Mouse (Mus musculus) Patski (cell line): ENCODE data around the gene Tmem132d. TPM values are rescaled to one million over a fixed set of nuclear protein-coding genes. Genes with fewer than 3 reads are reported as not detected.

Experiments used
- ATAC-seq: fragments of 100-300 bp; one replicate; pipeline ENCODE4 v1.8.0; 2021
- CTCF ChIA-PET: fragments of 350-600 bp; sonication (Branson Sonifier 250); formaldehyde crosslinking; loops from one replicate; lab custom pipeline; 2022; ENCODE audit warnings: inconsistent platforms; lab: Charles Lee
- POLR2A ChIA-PET: fragments of 350-600 bp; sonication (Branson Sonifier 250); formaldehyde crosslinking; loops from one replicate; lab custom pipeline; 2022; ENCODE audit warnings: antibody characterized with exemption, inconsistent platforms; lab: Charles Lee
- DNase-seq: peaks from one replicate; pipeline ENCODE4 v3.0.0-alpha.2; 2011; ENCODE audit warnings: low read depth, low spot score
- H3K27me3 ChIP-seq: fragments of 371-371 bp; one replicate; pipeline ENCODE4 v1.5.1; 2021
- CTCF ChIP-seq: fragments of 100-300 bp; IDR thresholded peaks from one replicate; pipeline ENCODE4 v1.5.1; 2021
- in situ Hi-C: fragments of 300-500 bp; cut with MboI; formaldehyde crosslinking; loops from 3 replicates; pipeline ENCODE4 v1.11.1; 2018; ENCODE audit warnings: low pct_unique_long_range_greater_than_20kb, mixed read lengths
- polyA plus RNA-seq: library from polyadenylated mRNA; unstranded; gene quantifications from one replicate; pipeline ENCODE4 v1.2.3, GENCODE M21; 2021

The Tmem132d gene
- polyA plus RNA-seq, 1 experiment from 2014 or later: not detected

DNA sequence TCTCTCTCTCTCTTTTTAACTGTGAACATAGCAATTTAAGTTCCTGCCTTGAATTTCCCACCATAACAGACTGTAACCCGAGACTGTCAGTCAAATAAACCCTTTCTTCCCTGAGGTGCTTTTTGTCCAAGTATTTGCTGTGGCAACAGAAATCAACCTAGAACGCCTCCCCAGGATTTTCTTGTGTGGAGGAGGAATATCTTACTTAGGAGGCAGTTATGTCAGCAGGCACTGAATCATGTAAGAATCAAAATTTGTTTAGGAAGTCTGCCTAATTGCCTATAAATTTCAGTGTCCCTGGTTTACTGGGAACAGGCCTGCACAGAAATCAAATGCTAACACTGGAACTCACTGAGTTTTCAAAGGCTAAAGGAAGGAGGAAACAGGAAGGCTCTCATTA is 522.5 kb downstream of the Tmem132d start:
- TF ChIP-seq CTCF: no peak
- no peaks in the 10 kb centered on the region for H3K27me3 ChIP-seq
- in situ Hi-C loops: no loop called here
- DNase-seq (no peak), ATAC-seq (no peak)
- POLR2A ChIA-PET: no interaction called here
- CTCF ChIA-PET: no interaction called here

DNA sequence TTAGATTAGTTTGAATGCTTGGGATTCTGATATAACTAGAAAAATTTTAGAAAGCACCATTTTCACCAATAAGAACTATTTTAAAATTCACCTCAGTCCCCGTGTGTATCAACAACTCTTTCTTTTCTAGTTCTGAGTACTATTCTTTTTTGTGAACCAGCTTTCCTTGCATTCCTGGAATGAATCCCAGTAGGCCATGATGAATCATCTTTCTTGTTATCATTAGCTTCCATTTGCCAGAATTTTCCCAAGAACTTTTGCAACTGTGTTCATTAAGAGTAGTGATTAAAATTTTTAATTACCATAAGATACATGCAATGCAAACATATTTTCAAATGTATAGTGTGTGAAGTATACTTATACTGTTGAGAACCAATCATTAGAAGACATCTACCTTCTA is 537.7 kb downstream of the Tmem132d start:
- POLR2A ChIA-PET: no interaction called here
- CTCF ChIA-PET: no interaction called here
- ATAC-seq: no peak

DNA sequence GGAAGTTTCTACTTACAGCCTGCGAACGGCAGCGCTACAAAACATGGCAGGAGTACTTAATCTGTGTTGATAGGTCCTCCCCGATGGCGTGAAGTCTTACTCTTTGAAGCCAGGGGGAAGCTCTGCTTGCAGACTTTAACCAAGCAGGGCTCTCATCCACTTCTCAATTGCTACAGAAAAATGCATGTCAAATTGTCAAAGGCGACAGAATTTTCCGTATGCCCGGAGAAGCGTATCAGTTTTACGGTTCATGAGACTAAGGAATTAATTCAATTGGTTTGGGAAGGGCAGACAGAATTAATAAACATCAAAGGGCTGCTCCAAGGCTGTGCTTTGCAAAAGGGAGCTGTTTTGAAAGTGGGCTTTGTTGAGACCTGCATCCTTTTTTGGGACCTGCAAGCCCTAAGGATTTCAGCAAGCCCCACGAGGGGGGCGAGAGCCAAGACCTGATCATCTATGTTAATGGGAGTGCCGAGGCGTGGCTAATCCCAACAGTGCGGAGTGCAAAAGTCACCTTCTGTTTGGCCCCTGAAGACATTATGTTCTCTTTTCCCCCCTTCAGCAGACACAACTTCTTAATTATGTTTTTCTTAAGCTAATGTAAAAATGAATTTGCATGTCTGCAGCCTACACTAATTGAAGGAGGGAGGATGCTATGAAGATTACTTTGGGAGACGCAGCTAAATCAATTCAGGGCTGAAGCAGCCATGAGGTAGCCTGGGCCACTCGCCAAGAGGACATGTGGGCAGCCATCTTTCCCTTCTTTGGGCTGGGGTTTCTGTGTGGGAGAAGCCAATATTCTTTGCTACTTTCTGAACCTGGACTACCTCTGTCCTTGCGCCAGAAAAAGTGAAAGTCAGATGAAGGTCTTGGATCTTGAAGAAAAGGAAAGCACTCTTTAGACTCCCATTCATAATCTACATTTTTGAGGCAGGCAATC is 547.0 kb downstream of the Tmem132d start:
- in situ Hi-C loops: no loop called here
- CTCF ChIA-PET: no interaction called here
- POLR2A ChIA-PET: no interaction called here
- no peak for TF ChIP-seq CTCF
- no peak for DNase-seq
- no peaks in the 10 kb centered on the region for H3K27me3 ChIP-seq
- no peak for ATAC-seq

More for the DNA sequence above, 537.7 kb downstream of the Tmem132d start:
- TF ChIP-seq CTCF: no peak
- in situ Hi-C loops: no loop called here
- DNase-seq: no peak
- H3K27me3 ChIP-seq: no peaks in the 10 kb centered on the region

DNA sequence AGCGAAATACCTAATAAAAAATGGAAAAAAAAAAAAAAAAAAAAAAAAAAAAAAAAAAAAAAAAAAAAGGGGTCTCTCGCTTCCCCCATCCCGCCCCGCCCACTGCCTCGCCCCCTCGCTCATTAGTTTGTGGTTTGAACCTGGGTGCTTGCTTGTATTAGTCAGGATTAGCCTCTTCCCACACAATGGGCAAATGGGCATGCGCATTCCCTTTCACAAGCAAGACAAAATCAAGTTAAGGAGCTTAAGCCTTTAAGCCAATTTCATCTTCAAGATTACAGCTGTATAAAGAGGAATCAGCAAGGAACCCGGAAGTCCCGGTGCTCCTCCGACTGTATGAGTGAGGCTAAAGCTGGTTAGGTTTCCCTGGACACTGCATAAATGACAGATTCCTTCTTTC is 549.9 kb downstream of the Tmem132d start:
- ATAC-seq: no peak
- DNase-seq: no peak
- no peaks in the 10 kb centered on the region for H3K27me3 ChIP-seq
- in situ Hi-C loops: no loop called here
- TF ChIP-seq CTCF: no peak
- CTCF ChIA-PET: no interaction called here
- POLR2A ChIA-PET: no interaction called here

DNA sequence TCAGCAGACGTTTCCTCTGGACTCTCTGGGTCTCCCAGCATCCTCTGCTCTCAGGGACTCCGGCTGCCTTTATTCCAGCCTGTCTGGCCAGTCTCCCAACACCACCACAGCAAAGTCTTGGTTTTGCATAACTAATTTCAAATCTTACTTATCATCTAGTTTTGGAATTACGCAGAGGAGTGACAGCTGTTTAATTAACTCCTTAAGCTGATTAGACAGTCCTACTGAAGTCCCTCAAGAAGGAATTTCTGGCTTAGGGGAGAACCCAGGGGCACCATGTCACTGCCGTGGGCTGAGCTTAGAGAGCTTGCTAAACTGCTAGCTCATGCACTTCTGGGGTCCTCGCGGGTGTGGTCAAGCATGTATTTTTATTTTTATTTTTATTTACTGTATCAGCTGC is 558.4 kb downstream of the Tmem132d start:
- no peaks in the 10 kb centered on the region for H3K27me3 ChIP-seq
- DNase-seq: no peak
- ChIA-PET POLR2A (no interaction called here), CTCF (interaction anchor here (0.6 kb wide), 2 partner anchors 24 to 29 kb away, joined by 3 read pairs; no protein-coding TSS in a partner anchor)
- in situ Hi-C loops: no loop called here
- TF ChIP-seq CTCF: no peak
- no peak for ATAC-seq

DNA sequence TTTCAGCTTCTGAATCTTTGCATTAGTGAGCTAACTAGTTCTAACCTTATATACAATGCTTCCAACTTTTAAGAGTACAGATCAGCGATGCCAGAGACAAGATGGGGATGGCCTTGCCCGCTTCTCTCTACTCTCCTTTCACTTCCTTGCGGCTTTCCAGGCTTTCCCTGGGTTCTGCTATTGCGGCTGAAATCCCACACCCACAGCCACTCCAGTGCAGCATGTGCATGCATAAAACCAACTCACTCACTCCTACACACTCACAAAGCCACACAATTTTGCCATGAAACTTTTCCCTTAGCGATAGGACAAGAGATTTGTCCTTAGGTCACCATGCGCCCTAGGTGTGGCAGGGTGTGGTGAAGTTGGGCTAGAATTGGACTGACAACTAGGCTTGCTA is 567.7 kb downstream of the Tmem132d start:
- DNase-seq (no peak), ATAC-seq (no peak)
- H3K27me3 ChIP-seq: no peaks in the 10 kb centered on the region
- CTCF ChIA-PET: no interaction called here
- in situ Hi-C loops: no loop called here
- TF ChIP-seq CTCF: no peak
- POLR2A ChIA-PET: no interaction called here

DNA sequence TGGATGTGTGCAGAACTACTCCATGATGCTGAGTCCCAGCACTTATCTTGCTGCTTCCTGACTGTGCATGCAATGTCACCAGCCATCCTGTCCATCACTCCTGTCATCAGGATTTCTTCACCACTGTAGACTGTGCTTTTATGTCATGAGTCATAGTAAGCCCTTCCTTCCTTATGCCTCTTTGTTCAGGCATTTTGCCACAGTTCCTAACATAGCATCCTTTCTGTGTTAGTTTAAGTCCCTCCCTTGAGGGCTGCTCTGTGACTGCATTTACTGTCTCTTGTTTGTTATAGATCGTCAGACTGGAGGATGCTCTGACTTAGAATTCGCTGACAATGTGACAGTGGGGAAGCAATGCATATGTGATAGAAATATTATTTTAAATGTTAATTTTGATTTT is 573.2 kb downstream of the Tmem132d start:
- no peak for ATAC-seq
- POLR2A ChIA-PET: no interaction called here
- no peak for TF ChIP-seq CTCF
- DNase-seq: no peak
- in situ Hi-C loops: no loop called here
- no peaks in the 10 kb centered on the region for H3K27me3 ChIP-seq
- CTCF ChIA-PET: no interaction called here

DNA sequence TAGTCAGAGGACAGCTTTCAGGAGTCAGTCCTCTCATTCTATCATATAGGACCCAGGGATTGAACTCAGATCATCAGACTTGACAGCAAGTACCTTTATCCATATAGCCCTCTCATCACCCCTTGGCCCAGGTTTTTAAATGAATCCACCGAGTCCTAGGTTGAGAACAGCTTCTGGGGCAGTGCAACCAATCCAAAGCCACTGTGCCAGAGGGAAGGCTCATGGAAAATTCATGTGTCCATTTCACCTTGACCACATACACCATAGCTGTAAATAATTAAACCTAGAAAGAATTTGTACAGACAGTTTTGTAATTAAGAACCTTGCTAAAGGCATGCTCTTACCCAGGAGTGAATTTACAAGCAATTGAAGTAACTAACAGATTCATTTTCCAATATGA is 580.6 kb downstream of the Tmem132d start:
- H3K27me3 ChIP-seq: no peaks in the 10 kb centered on the region
- TF ChIP-seq CTCF: no peak
- in situ Hi-C loops: no loop called here
- ATAC-seq (no peak), DNase-seq (no peak)
- CTCF ChIA-PET: no interaction called here
- POLR2A ChIA-PET: interaction anchor here (0.6 to 0.7 kb wide), 2 partner anchors 166 to 217 kb away, joined by 3 read pairs; no protein-coding TSS in a partner anchor

DNA sequence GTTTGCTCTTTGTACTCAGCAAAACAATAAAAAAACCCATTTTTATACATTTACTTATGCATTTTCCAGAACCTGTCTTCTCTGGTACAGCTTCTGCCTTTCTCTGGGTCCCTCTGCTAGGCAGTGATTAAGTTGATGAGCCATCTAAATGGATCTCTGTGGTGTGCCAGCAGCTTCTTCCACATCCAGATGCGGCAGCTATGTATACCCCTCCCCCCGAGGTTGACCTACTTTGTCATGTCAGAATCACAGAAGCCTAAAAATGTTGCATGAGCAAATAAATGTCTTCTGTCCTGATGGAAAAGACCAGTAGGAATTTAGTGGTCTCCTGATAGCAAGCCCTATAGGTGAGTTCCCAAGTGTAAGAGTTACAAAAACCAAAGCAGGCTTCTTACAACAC is 601.1 kb downstream of the Tmem132d start:
- DNase-seq (no peak), ATAC-seq (no peak)
- no peak for TF ChIP-seq CTCF
- ChIA-PET POLR2A (no interaction called here), CTCF (no interaction called here)
- in situ Hi-C loops: no loop called here
- H3K27me3 ChIP-seq: no peaks in the 10 kb centered on the region

DNA sequence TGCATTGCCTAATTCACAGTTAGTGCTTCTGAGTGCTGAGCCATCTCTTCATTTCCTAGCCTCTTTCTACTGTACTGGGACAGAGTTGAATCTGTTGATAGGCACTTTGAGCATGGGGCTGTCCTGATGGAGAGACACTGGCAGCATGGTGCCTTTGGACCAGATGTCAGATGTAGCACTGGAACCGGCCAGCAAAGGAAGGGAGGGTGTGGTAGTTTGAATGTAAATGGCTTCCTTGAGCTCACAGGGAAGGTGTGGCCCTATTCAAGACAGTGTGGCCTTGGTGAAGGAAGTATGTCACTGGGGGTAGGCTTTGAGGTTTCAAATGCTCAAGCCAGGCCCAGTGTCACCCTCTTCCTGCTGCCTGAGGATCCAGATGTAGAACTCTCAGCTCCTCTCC is 602.0 kb downstream of the Tmem132d start:
- ChIA-PET POLR2A (no interaction called here), CTCF (interaction anchor here (1.3 kb wide), 1 partner anchor 9 kb away, joined by 3 read pairs; no protein-coding TSS in a partner anchor)
- in situ Hi-C loops: no loop called here

DNA sequence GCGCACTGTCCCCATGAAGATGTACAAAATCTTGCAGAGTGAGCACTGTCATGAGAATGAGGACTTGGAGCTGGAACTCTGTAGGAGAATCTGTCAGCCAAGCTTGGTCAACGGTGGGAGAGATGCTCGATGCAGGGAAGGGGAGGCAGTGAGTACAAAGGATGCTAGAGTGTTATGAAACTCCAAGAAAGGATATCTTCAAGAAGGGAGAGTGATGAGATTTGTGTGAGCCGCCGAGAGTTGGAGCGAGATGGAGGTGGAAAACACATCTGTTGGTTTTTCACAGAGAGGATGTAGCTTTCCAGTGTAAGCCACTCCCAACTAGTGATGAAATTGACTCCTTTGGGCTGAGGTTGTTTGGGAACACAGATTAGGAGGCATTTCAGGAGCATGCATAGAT is 604.1 kb downstream of the Tmem132d start:
- ATAC-seq (no peak), DNase-seq (no peak)
- ChIA-PET POLR2A (no interaction called here), CTCF (no interaction called here)
- no peak for TF ChIP-seq CTCF
- in situ Hi-C loops: no loop called here
- H3K27me3 ChIP-seq: no peaks in the 10 kb centered on the region

More for the DNA sequence above, 602.0 kb downstream of the Tmem132d start:
- DNase-seq (no peak), ATAC-seq (no peak)
- no peaks in the 10 kb centered on the region for H3K27me3 ChIP-seq
- no peak for TF ChIP-seq CTCF
